Mouse (Mus musculus): ENCODE results near the gene Igfbp7.

Igfbp7 gene

GRCm38 (mm10) chr5:77405455-77406057 is 2.3 kb downstream of the Igfbp7 start:
- no peak for DNase-seq (ENCODE audit: low spot score)

DNA sequence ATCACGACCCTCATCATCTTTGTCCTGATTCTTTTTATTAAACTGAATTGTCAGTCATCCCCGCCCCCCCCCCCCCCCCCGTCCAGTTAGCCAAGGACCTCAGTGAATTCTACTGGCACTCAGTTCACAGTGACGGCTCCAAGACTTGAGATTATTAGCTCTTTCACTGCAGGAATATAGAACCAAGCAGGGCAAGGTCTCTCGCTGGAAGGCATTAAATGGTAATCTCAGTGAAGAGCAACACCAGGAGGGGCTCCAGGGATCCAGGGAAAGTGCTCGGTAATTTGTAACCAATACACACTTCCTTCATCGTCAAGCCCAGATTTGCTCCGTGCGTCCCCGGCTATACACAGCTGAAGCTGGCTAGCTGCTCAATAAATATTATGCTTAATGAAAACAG is 2.9 kb downstream of the Igfbp7 start:
- no peak for DNase-seq (ENCODE audit: low spot score)

DNA sequence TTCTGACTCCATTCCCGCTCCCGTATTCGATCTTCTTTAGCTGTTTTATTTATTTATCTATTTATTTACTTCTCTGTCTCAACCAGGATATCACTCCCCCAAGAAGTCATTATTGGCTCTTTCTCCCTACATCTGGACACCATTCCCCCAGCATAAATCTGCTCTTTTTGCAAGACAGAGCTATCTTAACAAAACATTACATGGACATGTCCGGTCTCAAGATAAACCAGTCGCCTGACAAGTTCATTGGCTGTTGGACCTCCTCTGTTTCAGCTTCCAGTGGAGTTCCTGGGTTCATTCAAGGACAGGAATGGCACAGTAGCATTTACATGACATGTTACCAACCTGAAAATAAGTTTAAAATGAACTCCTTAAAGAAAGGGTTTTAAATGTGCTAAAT is 4.9 kb downstream of the Igfbp7 start:
- no peak for DNase-seq (ENCODE audit: low spot score)

DNA sequence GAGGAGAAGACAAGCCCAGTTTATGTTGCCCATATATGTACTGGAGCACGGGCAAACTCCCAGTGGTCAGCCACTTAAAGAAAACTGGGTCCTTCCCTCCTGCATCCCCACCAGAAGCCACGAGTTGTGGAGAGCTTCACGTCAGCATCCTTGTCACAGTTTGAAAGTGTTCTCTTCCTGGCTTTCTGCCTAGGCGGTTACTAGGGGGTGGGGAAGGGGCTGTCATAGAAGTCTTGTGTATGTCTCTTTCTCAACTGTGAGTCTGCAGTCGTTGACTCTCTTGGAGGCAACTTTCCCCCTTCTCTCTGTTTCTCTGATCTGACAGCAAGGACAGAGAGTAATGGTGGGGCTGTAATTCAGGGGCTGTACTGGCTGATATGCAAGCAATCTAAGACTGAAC is 5.7 kb downstream of the Igfbp7 start:
- no peak for DNase-seq (ENCODE audit: low spot score)

DNA sequence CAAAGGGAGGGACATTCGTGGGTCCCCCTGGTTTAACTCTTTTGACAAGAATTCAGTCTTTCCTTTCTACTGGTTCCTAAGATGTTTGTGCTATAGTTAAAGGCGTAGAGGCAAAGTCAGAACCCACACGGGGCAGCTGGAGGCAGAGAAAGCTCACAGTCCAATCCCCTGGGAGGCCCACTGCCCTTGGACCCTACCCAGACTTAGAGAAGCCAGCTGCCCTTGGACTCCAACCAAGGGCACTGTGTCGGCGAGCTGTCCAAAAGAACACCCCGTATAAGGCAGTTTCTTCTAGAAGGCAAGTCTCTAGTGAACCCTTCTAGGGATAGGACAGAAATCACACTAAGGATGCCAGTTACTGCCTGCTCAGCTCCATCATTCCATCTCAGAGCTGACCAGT is 7.0 kb downstream of the Igfbp7 start:
- no peak for DNase-seq (ENCODE audit: low spot score)

- peak; percentile 51 for DNase-seq (ENCODE audit: low spot score)
Measured at GRCm38 (mm10) chr5:77400151-77400550, 7.7 kb downstream of the Igfbp7 start.

GRCm38 (mm10) chr5:77399076-77399475 is 8.8 kb downstream of the Igfbp7 start:
- no peak for DNase-seq (ENCODE audit: low spot score)

- peak; percentile 50 for DNase-seq (ENCODE audit: low spot score)
Measured at GRCm38 (mm10) chr5:77398285-77399057, 9.4 kb downstream of the Igfbp7 start.

DNA sequence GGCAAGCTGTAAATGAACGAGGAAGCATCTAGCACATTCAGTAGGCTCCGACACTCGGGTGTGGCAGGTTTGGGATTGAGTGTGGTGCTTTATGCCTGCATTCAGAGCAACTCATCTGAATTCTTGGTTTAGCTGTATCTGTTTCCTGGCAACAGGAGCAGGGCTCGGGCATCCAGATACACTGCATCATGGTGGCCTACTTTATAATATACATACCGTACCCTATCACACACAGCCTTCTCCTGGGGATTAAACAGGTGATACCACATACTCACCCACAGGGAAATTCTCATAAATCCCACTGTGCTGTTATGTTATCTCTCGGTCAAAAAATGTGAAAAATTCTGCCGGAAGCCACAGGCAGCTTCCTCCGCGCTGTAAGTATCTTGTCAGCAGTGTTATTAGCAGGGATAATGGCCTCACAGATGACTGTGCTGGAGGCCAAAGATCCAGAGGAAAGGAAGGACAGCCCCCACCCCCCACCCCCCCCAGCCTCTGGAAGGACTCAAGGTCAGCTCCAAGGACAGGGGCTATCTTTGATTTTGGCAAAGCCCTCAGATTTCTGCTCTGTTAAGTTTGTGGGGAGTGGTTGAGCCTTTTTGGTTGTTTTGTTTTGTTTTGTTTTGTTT is 13.7 kb downstream of the Igfbp7 start:
- DNase-seq (ENCODE audit: low spot score): no peak

GRCm38 (mm10) chr5:77393094-77393619 is 14.7 kb downstream of the Igfbp7 start:
- DNase-seq (ENCODE audit: low spot score): no peak

DNA sequence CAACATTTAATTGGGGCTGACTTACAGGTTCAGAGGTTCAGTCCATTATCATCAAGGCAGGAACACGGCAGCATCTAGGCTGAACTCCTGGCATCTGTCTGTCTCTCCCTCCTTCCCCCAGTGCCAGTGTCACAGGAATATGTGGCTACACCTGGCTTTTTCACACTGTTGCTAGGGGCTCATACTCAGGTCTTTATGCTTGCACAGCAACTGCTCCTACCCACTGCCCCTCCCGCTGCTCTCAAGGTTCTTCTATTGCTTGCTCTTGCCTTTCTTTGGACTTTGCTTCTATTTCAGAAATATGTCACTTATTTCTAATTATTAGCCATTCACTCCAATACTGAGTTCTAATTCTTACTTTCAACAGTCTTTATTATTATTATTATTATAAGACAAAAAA is 17.6 kb downstream of the Igfbp7 start:
- DNase-seq (ENCODE audit: low spot score): no peak

- DNase-seq (ENCODE audit: low spot score): no peak
Measured at GRCm38 (mm10) chr5:77388359-77388758, 19.5 kb downstream of the Igfbp7 start.

DNA sequence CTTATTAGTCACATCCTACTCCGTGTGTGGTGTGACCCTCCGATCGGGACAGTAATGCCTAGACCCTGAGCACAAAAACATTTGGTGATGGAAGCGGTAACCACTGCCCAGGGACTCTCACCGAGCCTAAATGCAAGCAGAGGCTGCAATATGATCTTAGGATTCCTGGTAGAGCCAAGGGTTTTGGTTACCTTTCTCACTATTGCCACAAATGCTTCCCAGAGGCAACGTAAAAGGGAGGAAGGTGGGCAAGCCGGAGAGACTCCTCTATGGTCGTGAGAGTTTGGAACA is 20.5 kb downstream of the Igfbp7 start:
- no peak for DNase-seq (ENCODE audit: low spot score)

GRCm38 (mm10) chr5:77386596-77387413 is 21.0 kb downstream of the Igfbp7 start:
- no peak for DNase-seq (ENCODE audit: low spot score)

DNA sequence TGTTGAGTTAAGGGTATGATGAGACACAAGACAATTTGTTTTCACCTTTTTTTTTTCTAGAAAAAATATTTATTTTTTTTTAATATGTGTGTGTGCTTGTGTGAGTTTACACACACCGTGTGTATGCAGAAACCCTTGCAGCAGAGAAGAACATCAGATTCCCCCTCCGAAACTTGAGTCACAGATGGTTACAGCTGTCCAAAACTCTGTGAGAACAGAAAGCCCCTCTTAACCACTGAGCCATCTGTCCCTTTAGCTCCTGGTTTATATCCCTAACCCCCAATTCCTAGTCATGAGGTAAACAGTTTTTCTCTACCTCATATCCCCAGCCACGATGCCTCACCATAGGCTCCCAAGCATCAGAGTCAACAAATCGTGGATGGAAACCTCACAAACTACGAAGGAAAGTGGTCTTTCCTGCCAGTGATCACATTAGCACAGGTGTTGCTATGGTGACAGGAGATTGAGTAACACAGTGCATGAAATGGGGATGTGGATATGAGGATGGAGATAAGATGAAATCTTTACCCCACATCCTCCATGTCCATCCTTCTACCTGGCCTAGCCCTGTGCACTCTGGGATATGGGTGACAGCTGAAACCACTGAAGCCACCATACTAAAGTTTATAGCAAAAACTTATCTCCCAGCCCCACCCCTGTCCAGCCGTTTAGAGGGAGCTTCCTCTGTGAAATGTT is 21.8 kb downstream of the Igfbp7 start:
- no peak for DNase-seq (ENCODE audit: low spot score)

GRCm38 (mm10) chr5:77385221-77385620 is 22.6 kb downstream of the Igfbp7 start:
- DNase-seq (ENCODE audit: low spot score): no peak

DNA sequence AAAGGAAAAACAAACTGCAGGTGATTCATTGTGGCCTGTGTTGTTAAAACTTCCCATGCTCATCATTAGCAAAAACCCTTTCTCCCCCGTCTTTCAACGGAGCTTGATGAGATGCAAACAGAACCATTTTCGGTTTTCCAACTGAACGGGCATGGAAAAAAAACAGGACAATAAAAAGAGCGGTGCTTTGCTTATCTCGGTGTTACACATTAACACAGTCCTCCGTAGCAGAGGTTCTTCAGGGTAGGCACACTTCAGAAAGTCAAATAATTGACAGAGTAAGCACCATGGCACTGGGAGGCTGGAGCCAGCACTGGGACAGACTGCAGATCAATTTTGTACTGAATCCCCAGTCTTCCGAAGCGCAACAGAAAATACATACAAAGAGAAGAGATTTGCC is 23.1 kb downstream of the Igfbp7 start:
- no peak for DNase-seq (ENCODE audit: low spot score)

- DNase-seq (ENCODE audit: low spot score): no peak
Measured at GRCm38 (mm10) chr5:77383799-77384554, 23.9 kb downstream of the Igfbp7 start.

GRCm38 (mm10) chr5:77381686-77382085 is 26.2 kb downstream of the Igfbp7 start:
- no peak for DNase-seq (ENCODE audit: low spot score)

DNA sequence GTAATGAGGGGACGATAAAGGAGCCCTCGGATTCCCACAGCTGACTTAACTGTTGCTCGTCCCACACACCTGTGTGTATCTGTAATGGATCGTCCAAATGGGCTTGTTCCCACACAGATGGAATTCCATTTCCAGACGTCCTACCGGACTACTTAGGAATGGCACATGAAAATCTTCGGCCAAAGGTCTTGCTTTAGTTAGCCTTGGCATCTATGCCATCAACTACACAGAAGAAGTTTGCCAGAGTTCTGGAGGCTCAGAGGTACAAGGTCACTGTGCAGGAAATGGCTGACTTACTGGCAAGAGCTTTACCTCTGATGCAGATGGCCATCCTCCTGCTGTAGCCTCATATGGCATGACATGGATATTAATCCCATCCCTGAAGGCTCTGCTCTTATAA is 26.6 kb downstream of the Igfbp7 start:
- no peak for DNase-seq (ENCODE audit: low spot score)

DNA sequence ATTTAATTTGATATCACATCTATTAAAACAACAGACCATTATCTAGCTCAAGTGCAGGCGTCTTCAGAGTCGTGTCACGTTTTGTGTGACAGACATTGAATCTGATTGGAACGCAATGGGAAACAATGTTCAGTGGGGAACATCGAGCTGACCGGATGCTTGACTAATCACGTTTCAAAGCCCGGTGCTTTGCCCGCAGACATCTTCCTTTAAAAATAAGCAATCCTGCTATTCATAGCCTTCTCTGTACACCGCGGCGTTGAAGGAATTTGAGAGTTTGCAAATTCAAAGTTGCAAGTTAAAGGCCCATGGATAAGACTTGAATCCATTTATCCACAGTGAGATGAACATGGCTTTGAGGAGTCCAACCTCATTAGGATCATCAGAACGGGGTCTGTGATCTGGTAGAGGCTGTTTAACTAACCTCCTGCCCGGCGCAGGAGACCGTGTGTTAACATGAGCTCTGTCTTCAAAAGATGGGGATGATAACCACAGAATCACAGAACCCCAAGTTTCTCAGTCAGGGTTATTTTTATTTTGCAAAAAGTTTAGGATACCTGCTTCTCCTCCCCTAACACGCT is 27.4 kb downstream of the Igfbp7 start:
- no peak for DNase-seq (ENCODE audit: low spot score)

Data from urinary bladder, postnatal 14 days (tissue).